Mouse (Mus musculus) thymus, adult 2 months (tissue): ENCODE results near the gene Carmil3.

Source experiments
- CTCF ChIP-seq: fragments of 200-500 bp; IDR thresholded peaks from 2 replicates; pipeline ENCODE4 v1.5.1; 2012; ENCODE audit warnings: mild to moderate bottlenecking, control low read depth, low read length, moderate library complexity, borderline replicate concordance; ENCODE audit not compliant: control insufficient read depth, poor library complexity, insufficient read depth; ENCODE audit errors: extremely low read depth
- POLR2A ChIP-seq: fragments of 200-500 bp; IDR thresholded peaks from 2 replicates; pipeline ENCODE4 v1.6.1; 2012; ENCODE audit warnings: mild to moderate bottlenecking, low read length, control low read depth, moderate library complexity; ENCODE audit not compliant: control insufficient read depth, poor library complexity, insufficient read depth; ENCODE audit errors: extremely low read depth

DNA sequence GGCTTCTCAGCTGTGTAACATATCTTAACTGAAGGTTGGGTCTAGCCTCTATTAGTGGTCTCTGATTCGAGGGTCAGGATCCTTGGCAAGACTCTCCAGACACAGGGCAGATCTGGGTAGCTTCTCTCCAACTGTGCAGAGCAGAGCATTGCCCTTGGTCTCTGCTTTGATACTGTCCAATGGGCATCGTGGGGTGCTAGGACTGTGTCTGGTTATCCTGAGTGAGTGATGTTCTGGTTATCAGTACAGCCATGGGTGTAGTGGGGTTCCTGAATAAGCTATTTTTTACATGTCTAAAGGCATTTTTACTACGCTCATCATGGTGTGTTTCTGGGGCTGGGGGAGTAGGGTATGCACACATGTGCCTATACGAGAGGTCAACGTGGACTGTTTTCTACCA lies 12.6 kb upstream of the Carmil3 start:
- no peak for TF ChIP-seq CTCF
- no peak for TF ChIP-seq POLR2A
